Mouse (Mus musculus): ENCODE results near the gene Ctso. TPM values are rescaled to one million over a fixed set of nuclear protein-coding genes. Genes with fewer than 3 reads are reported as not detected.

Gene Ctso
- polyA plus RNA-seq (2014; fragmentation: Nextera tagmentation; extraction: Ambion mirVana) = 8.9 and 9.0 TPM in 2 replicates

DNA sequence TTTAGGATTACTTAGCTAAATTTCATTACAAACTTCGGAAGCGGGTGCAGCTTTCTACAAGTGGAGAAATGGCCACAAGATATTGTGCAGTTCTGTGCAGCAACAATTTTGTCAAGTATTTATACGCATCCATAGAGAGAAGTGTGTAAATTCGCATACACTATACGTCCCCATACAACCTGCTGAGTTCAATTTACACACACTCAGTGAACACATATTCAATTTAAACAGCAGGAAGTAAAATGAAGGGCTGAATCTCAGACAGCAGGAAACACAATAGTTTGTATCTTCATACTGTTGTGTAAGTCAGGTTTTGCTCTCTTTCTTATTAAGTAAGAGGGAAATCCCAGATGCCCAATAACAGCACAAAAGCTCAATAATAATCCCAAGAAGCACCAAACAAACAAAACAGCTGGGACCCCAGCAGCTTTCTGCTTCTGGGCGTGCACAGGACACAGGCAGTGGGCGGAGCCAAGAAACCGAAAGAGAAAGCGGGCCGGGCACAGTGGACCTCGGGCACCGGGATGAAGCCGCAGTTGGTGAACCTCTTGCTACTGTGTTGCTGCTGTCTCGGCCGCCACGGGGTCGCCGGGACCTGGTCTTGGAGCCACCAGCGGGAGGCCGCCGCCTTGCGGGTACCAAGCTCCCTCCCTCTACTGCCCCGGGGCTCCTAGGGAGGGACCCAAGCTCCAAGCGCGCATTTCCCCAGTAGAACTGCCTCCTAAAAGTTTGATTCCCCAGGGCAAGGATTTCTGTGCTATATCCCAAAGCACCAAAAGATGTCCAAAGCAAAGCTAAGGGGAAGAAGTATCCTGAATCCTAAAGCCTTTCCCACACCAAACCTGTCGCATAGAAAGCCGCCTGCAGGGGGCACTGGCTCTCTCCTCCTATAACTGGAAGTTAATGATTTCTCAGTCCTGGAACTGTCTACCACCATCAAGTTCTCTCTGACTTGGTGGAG, at the start of gene Ctso:
Ctso (plus strand) TSS at position 461 of the 961 bp plus-strand sequence.
- Histone ChIP-seq H3K27ac (ENCODE audit: low read depth, low read length) (peak within 1 kb of the TSS; percentile 40; the same call in 1 of the 2 replicates), H3K9ac (ENCODE audit: low read length) (peak within 1 kb of the TSS; percentile 84), H3K27me3 (replicated peaks; ENCODE audit: control insufficient read depth, insufficient read depth, low read length) (no peaks in the 10 kb centered on the region), H3K4me2 (ENCODE audit: low read length) (peak within 1 kb of the TSS; percentile 57), H3K4me1 (ENCODE audit: control insufficient read depth, insufficient read depth, low read length) (no peaks in the 10 kb centered on the region), H3K4me3 (ENCODE audit: low read depth, low read length) (peak within 1 kb of the TSS; percentile 66), H3K9me3 (replicated peaks; ENCODE audit: control insufficient read depth, low read length) (no peaks in the 10 kb centered on the region), H3K36me3 (ENCODE audit: control insufficient read depth, insufficient read depth, low read length) (no peaks in the 10 kb centered on the region)
- peak; percentile 89 for DNase-seq (ENCODE audit: low spot score)
- ATAC-seq = peak; percentile 91
- WGBS = 7% methylated on average over 27 of the region's 27 CpGs

DNA sequence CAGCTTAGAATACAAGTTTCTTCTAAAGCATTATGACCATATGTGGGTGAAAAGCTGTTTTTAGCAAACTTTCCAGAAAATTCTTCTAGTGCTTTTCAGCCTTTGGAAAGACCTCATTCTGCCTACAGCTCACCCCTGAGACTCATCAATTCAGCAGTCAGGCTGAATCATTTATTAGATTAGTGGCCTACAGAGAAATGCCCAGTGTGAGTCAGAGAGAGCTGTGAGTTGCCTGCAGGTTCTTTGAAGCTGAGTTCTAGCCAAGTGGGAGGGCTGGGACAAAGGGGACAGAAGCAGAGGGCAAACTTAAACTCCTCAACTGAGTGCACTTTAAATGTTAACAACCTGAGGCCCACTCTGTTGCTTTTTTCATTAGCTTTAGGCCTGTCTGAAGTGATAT, 48.5 kb upstream of the Ctso start:
- Histone ChIP-seq H3K4me2 (ENCODE audit: low read length) (no peak overlapping the region), H3K27me3 (replicated peaks; ENCODE audit: control insufficient read depth, insufficient read depth, low read length) (no peaks in the 10 kb centered on the region), H3K36me3 (ENCODE audit: control insufficient read depth, insufficient read depth, low read length) (no peaks in the 10 kb centered on the region), H3K9me3 (replicated peaks; ENCODE audit: control insufficient read depth, low read length) (no peaks in the 10 kb centered on the region), H3K27ac (ENCODE audit: low read depth, low read length) (no peak overlapping the region), H3K4me1 (ENCODE audit: control insufficient read depth, insufficient read depth, low read length) (no peaks in the 10 kb centered on the region), H3K4me3 (ENCODE audit: low read depth, low read length) (no peak overlapping the region), H3K9ac (ENCODE audit: low read length) (no peak overlapping the region)
- DNase-seq (ENCODE audit: low spot score) (no peak), ATAC-seq (no peak)

DNA sequence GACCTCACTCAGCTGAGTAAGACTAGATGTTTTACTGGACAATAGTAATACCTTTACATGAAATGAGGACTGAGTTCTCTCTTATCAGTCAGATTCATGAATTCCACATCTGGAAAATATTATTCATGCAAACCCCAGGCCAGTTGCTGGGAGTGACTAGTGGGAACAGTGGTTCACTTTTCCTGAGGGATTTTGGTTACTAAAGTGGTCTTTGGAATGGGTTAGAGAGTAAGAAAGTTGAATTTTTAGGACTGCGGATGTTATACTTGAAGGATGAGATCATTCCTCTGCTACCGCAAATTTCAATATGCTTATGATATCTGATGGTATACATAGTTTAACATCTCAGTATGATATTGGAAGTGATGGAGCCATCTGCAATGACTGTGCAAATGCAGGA, 46.8 kb upstream of the Ctso start:
- Histone ChIP-seq H3K4me3 (ENCODE audit: low read depth, low read length) (no peak overlapping the region), H3K36me3 (ENCODE audit: control insufficient read depth, insufficient read depth, low read length) (no peaks in the 10 kb centered on the region), H3K27me3 (replicated peaks; ENCODE audit: control insufficient read depth, insufficient read depth, low read length) (no peaks in the 10 kb centered on the region), H3K4me1 (ENCODE audit: control insufficient read depth, insufficient read depth, low read length) (no peaks in the 10 kb centered on the region), H3K4me2 (ENCODE audit: low read length) (no peak overlapping the region), H3K9ac (ENCODE audit: low read length) (no peak overlapping the region), H3K27ac (ENCODE audit: low read depth, low read length) (no peak overlapping the region), H3K9me3 (replicated peaks; ENCODE audit: control insufficient read depth, low read length) (no peaks in the 10 kb centered on the region)
- DNase-seq (ENCODE audit: low spot score) (no peak), ATAC-seq (no peak)
- 95% methylated on average over 2 of the region's 2 CpGs for WGBS

DNA sequence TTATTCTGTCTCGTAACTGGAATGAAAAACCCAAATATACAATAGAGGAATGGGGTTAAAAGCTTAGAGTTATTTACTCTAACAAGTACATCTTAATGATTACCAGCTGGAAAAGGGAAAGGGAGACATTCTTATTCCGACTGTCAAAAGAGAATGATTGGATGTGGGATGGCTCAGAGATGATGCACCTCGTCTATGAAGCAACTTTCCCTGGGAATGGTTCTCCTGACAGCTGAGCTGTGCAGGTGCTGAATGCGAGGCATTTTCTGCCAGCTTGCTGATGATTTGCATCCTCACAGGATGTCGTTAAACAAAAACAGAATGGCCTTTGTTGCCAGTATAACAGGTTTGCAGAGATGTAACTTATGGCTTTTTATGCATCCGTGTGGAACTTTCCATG, 43.3 kb upstream of the Ctso start:
- WGBS = 61% methylated on average over 6 of the region's 6 CpGs
- H3K27ac ChIP-seq (ENCODE audit: low read depth, low read length) = no peak overlapping the region
- DNase-seq (ENCODE audit: low spot score) (peak; percentile 8), ATAC-seq (no peak)
- no peaks in the 10 kb centered on the region for H3K9me3 ChIP-seq (replicated peaks; ENCODE audit: control insufficient read depth, low read length)
- no peaks in the 10 kb centered on the region for H3K36me3 ChIP-seq (ENCODE audit: control insufficient read depth, insufficient read depth, low read length)
- H3K9ac ChIP-seq (ENCODE audit: low read length) = no peak overlapping the region
- H3K27me3 ChIP-seq (replicated peaks; ENCODE audit: control insufficient read depth, insufficient read depth, low read length) = no peaks in the 10 kb centered on the region
- no peaks in the 10 kb centered on the region for H3K4me1 ChIP-seq (ENCODE audit: control insufficient read depth, insufficient read depth, low read length)
- no peak overlapping the region for H3K4me2 ChIP-seq (ENCODE audit: low read length)
- H3K4me3 ChIP-seq (ENCODE audit: low read depth, low read length) = no peak overlapping the region

DNA sequence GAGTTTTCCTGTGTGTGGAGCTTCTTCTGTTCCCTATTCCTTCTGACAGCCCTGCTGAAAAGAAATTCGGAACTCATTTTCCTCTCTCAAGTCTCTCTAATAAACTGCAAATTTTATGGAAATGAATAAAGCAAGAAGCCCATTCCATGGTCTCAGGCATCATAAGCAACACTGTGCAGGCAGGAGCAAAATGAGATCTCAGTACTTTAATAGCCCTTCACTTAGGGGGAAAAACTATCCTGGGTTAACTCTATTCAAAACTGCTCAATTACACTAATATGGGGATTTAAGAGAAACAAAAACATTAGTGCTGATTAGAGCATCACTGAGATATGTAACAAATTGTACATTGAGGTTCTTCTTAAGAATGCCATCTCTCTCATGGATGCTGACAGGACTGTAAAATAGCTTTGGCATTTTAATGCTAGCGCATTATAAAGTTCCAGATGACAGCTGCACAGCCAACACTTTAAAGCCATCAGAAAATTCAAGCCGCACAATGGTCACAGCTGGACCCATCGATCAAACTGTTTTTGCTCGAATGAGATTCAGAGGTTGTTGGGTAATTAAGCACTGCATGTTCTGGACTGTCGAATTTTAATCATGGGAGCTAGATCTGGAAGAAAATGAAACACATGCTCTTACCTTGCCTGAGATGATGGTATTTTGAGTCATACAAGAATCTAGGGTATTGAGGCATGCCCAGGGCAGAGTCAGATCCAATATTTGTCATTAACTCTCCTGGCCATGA, 21.9 kb upstream of the Ctso start:
- Histone ChIP-seq H3K9ac (ENCODE audit: low read length) (no peak overlapping the region), H3K27me3 (replicated peaks; ENCODE audit: control insufficient read depth, insufficient read depth, low read length) (no peaks in the 10 kb centered on the region), H3K27ac (ENCODE audit: low read depth, low read length) (no peak overlapping the region), H3K4me3 (ENCODE audit: low read depth, low read length) (no peak overlapping the region), H3K36me3 (ENCODE audit: control insufficient read depth, insufficient read depth, low read length) (no peaks in the 10 kb centered on the region), H3K4me1 (ENCODE audit: control insufficient read depth, insufficient read depth, low read length) (no peaks in the 10 kb centered on the region), H3K9me3 (replicated peaks; ENCODE audit: control insufficient read depth, low read length) (no peaks in the 10 kb centered on the region), H3K4me2 (ENCODE audit: low read length) (no peak overlapping the region)
- peak; percentile 92 for ATAC-seq
- 19% methylated on average over 6 of the region's 6 CpGs for WGBS
- DNase-seq (ENCODE audit: low spot score) = peak; percentile 81

DNA sequence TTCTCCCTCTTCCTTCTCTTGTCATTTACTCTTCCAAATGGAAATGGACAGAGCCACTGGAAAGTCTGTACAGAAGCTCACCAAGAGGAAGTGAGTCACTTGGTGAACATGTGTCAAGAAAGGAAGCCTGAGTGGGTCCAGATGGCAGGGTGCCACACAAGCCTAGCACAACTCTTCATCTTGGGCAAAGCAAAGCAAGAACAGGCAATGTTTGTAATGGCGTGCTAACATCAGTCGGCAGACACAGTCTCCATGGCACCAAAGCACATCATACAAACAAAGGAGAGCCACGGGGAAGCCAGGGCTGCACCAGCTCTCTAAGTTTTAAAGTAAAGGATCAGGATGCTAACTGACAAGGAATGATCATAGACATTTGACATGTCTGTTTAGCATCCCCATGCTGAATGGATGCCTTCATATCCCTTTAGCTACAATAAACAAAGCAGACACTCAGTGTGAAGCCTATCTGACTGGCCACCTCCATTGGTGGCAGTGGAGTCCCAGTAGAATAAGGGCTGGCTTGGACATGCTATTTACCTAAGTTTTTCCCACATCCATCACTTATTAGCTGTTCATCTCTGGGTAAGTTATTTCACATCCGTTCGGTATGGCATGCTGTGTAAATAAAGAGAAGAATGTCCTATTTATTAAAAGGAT, 16.2 kb upstream of the Ctso start:
- ATAC-seq = no peak
- H3K4me2 ChIP-seq (ENCODE audit: low read length) = no peak overlapping the region
- no peak overlapping the region for H3K4me3 ChIP-seq (ENCODE audit: low read depth, low read length)
- WGBS = 83% methylated on average over 5 of the region's 5 CpGs
- DNase-seq (ENCODE audit: low spot score) = no peak
- H3K27ac ChIP-seq (ENCODE audit: low read depth, low read length) = no peak overlapping the region
- no peaks in the 10 kb centered on the region for H3K36me3 ChIP-seq (ENCODE audit: control insufficient read depth, insufficient read depth, low read length)
- H3K9ac ChIP-seq (ENCODE audit: low read length) = no peak overlapping the region
- H3K9me3 ChIP-seq (replicated peaks; ENCODE audit: control insufficient read depth, low read length) = no peaks in the 10 kb centered on the region
- H3K4me1 ChIP-seq (ENCODE audit: control insufficient read depth, insufficient read depth, low read length) = peaks cover 11% of the 10 kb centered on the region; the same call in 1 of the 2 replicates
- H3K27me3 ChIP-seq (replicated peaks; ENCODE audit: control insufficient read depth, insufficient read depth, low read length) = no peaks in the 10 kb centered on the region

DNA sequence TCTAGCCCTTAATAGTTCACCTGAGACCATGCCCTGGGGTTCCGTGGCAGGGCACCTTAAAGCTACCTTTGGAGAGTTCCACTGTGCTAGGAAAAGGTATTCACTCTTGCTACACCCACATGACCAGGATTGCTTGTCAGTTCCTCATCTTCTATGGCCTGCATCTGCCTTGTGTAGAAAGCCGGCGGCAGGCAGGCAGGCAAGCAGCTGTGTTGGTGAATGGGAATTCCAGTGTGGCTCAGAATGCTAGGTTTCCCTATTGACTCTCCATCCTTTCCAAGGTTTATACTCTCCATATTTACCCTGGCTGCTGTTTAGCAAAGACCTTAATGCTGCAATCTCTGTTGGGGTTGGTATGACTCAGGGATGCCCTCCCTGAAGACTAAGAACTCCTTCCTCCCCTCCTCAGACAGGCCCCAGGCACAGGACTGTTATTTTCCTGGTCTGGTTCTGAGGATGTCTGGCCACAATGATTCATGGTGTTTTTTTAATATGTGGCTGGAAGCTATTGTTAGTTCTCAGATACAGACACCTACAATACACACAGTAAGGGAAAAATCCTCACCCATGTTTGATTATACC, 15.0 kb upstream of the Ctso start:
- Histone ChIP-seq H3K27me3 (replicated peaks; ENCODE audit: control insufficient read depth, insufficient read depth, low read length) (no peaks in the 10 kb centered on the region), H3K4me2 (ENCODE audit: low read length) (no peak overlapping the region), H3K36me3 (ENCODE audit: control insufficient read depth, insufficient read depth, low read length) (no peaks in the 10 kb centered on the region), H3K9me3 (replicated peaks; ENCODE audit: control insufficient read depth, low read length) (no peaks in the 10 kb centered on the region), H3K27ac (ENCODE audit: low read depth, low read length) (no peak overlapping the region), H3K4me1 (ENCODE audit: control insufficient read depth, insufficient read depth, low read length) (peaks cover 11% of the 10 kb centered on the region; the same call in 1 of the 2 replicates), H3K4me3 (ENCODE audit: low read depth, low read length) (no peak overlapping the region), H3K9ac (ENCODE audit: low read length) (no peak overlapping the region)
- DNase-seq (ENCODE audit: low spot score) (no peak), ATAC-seq (no peak)
- WGBS = 91% methylated on average over 3 of the region's 3 CpGs

DNA sequence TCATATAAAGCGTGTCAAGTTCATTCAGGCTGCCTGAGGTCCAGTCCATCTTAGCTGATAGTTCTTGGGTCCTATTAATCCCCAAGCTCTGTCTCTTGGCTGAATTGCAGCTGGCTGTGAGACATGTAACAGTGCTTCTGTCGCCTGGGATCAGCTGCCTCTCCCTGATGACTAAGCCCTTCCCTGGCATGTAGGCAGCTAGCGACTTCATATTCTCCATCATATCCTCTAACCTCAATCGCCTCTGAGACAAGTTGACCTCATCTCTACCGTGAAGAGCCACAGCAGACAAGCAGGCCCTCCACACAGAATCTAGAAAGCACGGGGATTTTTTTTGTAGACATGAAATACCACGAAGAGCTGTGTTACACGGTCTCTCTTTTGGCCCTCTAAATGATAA, 14.2 kb upstream of the Ctso start:
- ATAC-seq (no peak), DNase-seq (ENCODE audit: low spot score) (no peak)
- Histone ChIP-seq H3K27ac (ENCODE audit: low read depth, low read length) (no peak overlapping the region), H3K9me3 (replicated peaks; ENCODE audit: control insufficient read depth, low read length) (no peaks in the 10 kb centered on the region), H3K4me1 (ENCODE audit: control insufficient read depth, insufficient read depth, low read length) (peaks cover 14% of the 10 kb centered on the region), H3K4me2 (ENCODE audit: low read length) (no peak overlapping the region), H3K9ac (ENCODE audit: low read length) (no peak overlapping the region), H3K4me3 (ENCODE audit: low read depth, low read length) (no peak overlapping the region), H3K27me3 (replicated peaks; ENCODE audit: control insufficient read depth, insufficient read depth, low read length) (no peaks in the 10 kb centered on the region), H3K36me3 (ENCODE audit: control insufficient read depth, insufficient read depth, low read length) (no peaks in the 10 kb centered on the region)
- WGBS = 78% methylated on average over 8 of the region's 8 CpGs

All from forebrain, embryonic 14.5 days (tissue).